Mouse (Mus musculus): Measurements from ENCODE around the gene Myo5c. TPM values are rescaled to one million over a fixed set of nuclear protein-coding genes. Genes with fewer than 3 reads are reported as not detected.
"Not testable (repeated sequence)": the region's sequence is repeated elsewhere in the genome, so short reads cannot be mapped to it uniquely, and the experiment has no call there.

The Myo5c gene
- polyA plus RNA-seq, 1 experiment from 2014 or later: 5.5 TPM

DNA sequence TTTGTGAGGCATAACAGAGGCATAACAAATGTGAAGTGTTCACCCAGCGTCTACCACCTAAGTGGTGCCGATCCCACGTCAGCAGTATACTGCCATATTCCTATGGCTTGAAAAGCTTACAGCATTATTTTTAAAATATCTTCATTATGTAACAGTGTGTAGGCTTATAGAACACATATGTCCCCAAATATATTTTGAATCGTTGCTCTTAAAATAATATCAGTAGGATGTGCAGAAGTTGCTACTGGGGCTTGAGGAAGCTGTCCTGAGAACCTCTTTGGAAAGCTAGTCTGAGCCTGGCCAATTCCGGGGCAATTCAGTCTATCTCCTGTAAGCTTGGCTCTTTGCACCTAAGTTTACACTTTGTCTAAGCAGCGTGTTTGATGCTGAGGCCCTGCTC, 16.1 kb downstream of the Myo5c start:
- Histone ChIP-seq H3K4me3 (replicated peaks) (no peak overlapping the region), H3K27me3 (replicated peaks) (no peaks in the 10 kb centered on the region), H3K4me1 (replicated peaks) (no peaks in the 10 kb centered on the region), H3K9ac (no peak overlapping the region), H3K27ac (no peak overlapping the region), H3K9me3 (no peaks in the 10 kb centered on the region), H3K4me2 (replicated peaks) (no peak overlapping the region), H3K36me3 (no peaks in the 10 kb centered on the region)
- ATAC-seq: no peak
- 78% methylated on average over 6 of the region's 6 CpGs for WGBS

DNA sequence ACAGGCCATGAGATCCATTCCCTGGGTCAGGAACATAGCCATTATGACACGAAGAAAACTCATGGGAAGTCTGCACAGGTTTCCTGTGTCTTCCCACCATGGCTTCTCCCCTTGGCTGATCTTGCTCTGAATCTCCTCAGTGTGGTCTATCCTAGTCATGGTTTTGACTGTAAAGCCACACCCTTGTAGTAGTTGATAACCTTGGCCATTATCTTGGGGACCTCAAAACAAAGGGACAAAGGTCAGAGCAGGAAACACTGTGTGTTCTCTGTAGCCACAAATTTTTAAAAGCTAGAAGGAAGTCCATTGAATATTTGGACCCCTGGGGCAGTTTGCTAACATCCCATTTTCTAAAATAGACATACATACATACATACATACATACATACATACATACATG, 16.5 kb downstream of the Myo5c start:
- Histone ChIP-seq H3K4me1 (replicated peaks) (no peaks in the 10 kb centered on the region), H3K9ac (no peak overlapping the region), H3K4me3 (replicated peaks) (no peak overlapping the region), H3K27ac (no peak overlapping the region), H3K36me3 (no peaks in the 10 kb centered on the region), H3K9me3 (no peaks in the 10 kb centered on the region), H3K27me3 (replicated peaks) (no peaks in the 10 kb centered on the region), H3K4me2 (replicated peaks) (no peak overlapping the region)
- ATAC-seq: peak; percentile 73
- 71% methylated on average over 1 of the region's 1 CpGs for WGBS

DNA sequence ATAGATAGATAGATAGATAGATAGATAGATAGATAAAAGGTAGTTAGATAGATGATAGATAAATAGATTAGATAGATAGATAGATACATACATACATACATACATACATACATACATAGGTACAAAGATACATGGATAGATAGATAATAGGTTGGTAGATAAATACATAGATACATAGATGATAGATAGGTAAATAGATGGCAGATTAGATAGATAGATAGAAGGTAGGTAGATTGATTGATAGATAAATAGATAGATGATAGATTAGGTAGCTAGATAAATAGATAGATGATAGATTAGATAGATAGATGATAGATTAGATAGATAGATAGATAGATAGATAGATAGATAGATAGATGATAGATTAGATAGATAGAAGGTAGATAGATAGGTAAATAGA, 17.1 kb downstream of the Myo5c start:
- no peak for ATAC-seq
- no peaks in the 10 kb centered on the region for H3K36me3 ChIP-seq

DNA sequence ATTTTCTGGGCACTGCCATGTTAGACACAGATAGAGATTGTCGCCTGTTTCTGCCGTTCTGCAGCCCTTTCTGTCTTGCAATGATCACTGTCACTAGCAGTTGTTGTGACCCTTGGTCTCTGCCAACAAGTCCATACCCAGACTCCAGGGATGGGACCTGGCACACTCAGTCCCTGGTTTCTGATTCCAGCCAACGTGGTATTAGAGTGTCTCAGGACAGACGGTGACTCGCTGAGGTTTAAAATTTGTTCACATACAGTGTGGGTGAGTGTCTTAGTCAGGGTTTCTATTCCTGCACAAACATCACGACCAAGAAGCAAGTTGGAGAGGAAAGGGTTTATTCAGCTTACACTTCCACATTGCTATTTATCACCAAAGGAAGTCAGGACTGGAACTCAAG, 21.3 kb downstream of the Myo5c start:
- H3K36me3 ChIP-seq; H3K4me1 ChIP-seq (replicated peaks); H3K27ac ChIP-seq; H3K4me3 ChIP-seq (replicated peaks); H3K27me3 ChIP-seq (replicated peaks); H3K9ac ChIP-seq; ATAC-seq; H3K4me2 ChIP-seq (replicated peaks); H3K9me3 ChIP-seq: not testable (repeated sequence)
- 69% methylated on average over 6 of the region's 6 CpGs for WGBS

More for the DNA sequence above, 17.1 kb downstream of the Myo5c start:
- H3K9ac ChIP-seq: no peak overlapping the region
- no peak overlapping the region for H3K4me3 ChIP-seq (replicated peaks)
- no peak overlapping the region for H3K27ac ChIP-seq
- no peak overlapping the region for H3K4me2 ChIP-seq (replicated peaks)
- no peaks in the 10 kb centered on the region for H3K9me3 ChIP-seq
- H3K4me1 ChIP-seq (replicated peaks): no peaks in the 10 kb centered on the region
- H3K27me3 ChIP-seq (replicated peaks): no peaks in the 10 kb centered on the region

DNA sequence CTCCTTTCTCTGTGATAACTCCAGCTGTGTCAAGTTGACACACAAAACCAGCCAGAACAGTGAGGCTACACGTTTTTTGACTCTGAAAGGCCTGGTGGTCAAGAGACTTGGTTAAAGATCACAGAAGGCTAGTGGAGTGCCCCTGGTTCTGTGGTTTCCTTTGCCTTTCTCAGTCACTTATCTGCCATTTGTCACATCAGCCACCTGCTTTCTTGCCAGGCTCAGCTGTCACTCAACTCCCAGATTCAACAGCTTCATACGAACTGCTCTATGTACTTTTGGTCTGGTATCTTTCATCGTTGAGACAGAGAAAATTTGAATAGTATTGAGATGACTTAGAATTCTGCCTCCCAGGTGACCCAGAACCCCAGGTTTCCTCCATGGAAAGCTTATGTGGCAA, 21.9 kb downstream of the Myo5c start:
- H3K36me3 ChIP-seq: no peaks in the 10 kb centered on the region
- H3K4me2 ChIP-seq (replicated peaks): no peak overlapping the region
- no peaks in the 10 kb centered on the region for H3K9me3 ChIP-seq
- 48% methylated on average over 3 of the region's 3 CpGs for WGBS
- H3K27me3 ChIP-seq (replicated peaks): no peaks in the 10 kb centered on the region
- no peak overlapping the region for H3K27ac ChIP-seq
- ATAC-seq: no peak
- no peaks in the 10 kb centered on the region for H3K4me1 ChIP-seq (replicated peaks)
- no peak overlapping the region for H3K9ac ChIP-seq
- no peak overlapping the region for H3K4me3 ChIP-seq (replicated peaks)

DNA sequence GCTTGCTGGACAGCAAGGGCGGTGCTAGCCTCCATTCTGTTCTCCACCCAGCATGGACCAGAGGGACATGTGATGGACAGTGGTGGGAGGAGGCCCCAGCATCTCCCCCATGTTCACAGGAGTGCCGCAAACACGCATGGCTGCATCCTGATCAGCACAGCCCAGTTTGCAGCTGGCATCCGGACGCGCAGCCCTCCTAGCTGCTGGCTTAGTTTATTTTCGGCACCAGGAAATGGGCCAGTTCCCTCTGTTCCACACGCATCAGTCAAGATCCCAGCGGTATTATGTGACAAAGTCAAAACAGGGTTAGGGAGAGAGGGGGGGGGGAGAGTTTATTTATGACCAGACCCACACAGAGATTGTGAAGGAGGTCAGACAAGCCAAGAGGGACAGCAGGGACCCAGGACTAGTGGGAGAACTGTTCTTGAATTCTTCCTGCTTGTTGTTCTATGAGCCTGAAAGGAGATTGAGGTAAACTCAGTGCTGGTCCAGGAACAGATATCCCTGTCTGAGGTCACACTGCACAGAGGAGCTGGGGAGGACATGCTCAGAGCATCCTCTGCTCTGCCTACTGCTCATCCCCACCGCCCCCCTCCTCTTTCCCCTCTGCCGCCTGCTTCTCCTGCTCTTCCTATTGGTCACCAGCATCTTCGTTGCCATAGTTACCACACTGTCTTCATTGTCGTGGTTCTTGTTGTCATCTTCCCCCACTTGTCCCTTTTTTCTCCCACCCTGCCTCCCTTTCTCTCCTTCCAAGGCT, 22.6 kb downstream of the Myo5c start:
- H3K4me3 ChIP-seq (replicated peaks): no peak overlapping the region
- no peaks in the 10 kb centered on the region for H3K27me3 ChIP-seq (replicated peaks)
- no peaks in the 10 kb centered on the region for H3K9me3 ChIP-seq
- 49% methylated on average over 13 of the region's 13 CpGs for WGBS
- ATAC-seq: no peak
- no peak overlapping the region for H3K9ac ChIP-seq
- no peaks in the 10 kb centered on the region for H3K4me1 ChIP-seq (replicated peaks)
- H3K36me3 ChIP-seq: no peaks in the 10 kb centered on the region
- H3K4me2 ChIP-seq (replicated peaks): no peak overlapping the region
- H3K27ac ChIP-seq: no peak overlapping the region

DNA sequence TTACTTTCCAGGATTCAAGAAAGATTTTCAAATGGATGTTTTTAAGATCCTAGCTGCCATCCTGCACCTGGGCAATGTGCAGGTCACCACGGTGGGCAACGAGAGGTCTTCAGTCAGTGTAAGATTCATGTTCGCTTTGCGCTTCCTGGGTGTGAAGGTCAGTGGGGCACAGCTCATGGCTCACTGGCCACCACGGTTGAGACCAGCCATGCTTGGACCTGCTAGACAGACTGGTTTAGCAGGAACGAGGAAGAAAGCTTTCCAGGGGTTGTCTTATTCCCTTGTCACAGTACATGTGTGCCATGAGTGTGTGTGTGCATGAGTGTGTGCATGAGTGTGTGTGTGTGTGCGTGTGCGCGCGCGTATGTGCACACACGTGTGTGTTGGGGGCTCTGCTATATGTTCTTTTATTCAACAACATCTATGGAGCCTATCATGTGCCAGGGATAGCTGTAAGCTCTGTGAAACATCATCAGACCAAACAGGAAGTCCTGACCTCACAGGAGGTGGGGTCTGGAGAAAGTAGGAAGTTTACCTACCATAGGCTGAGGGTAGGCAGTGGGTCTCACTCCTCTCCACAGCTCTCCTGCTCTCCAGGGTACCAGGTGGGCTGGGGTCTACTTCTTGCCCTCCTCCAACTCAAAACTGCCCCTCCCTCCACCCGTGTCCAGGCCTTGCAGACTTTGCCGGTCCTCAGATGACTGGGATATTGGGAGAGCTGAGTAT, 24.2 kb downstream of the Myo5c start:
- WGBS: 81% methylated on average over 14 of the region's 14 CpGs
- no peak for ATAC-seq
- Histone ChIP-seq H3K9ac (no peak overlapping the region), H3K4me3 (replicated peaks) (no peak overlapping the region), H3K27me3 (replicated peaks) (no peaks in the 10 kb centered on the region), H3K4me1 (replicated peaks) (no peaks in the 10 kb centered on the region), H3K36me3 (no peaks in the 10 kb centered on the region), H3K27ac (no peak overlapping the region), H3K4me2 (replicated peaks) (no peak overlapping the region), H3K9me3 (no peaks in the 10 kb centered on the region)

DNA sequence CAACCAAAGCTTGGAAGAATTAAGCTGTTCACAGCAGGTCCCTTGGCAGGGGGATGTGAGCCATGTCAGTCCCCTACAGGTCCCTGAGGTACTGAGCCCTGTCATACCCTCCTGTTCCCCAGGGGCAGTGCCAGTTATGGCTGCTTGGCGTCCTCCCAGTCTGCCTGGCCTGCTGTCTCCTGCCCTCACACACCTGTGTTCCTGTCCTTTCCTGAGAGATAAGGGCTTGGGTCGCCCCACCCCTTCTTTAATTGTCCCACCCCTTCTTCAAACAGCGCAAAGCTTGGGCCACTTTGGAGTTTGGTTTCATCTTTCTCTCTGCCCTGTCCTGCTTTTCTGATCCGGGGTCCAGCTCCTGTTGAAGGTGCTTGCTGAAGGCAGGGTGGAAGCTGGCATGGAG, 27.0 kb downstream of the Myo5c start:
- ATAC-seq: peak; percentile 48; the same call in 1 of the 2 replicates
- Histone ChIP-seq H3K4me3 (replicated peaks) (no peak overlapping the region), H3K4me2 (replicated peaks) (no peak overlapping the region), H3K9ac (no peak overlapping the region), H3K4me1 (replicated peaks) (peaks cover 4% of the 10 kb centered on the region; the same call in 1 of the 2 replicates), H3K27ac (no peak overlapping the region), H3K27me3 (replicated peaks) (no peaks in the 10 kb centered on the region), H3K9me3 (no peaks in the 10 kb centered on the region), H3K36me3 (no peaks in the 10 kb centered on the region)
- 37% methylated on average over 4 of the region's 4 CpGs for WGBS

DNA sequence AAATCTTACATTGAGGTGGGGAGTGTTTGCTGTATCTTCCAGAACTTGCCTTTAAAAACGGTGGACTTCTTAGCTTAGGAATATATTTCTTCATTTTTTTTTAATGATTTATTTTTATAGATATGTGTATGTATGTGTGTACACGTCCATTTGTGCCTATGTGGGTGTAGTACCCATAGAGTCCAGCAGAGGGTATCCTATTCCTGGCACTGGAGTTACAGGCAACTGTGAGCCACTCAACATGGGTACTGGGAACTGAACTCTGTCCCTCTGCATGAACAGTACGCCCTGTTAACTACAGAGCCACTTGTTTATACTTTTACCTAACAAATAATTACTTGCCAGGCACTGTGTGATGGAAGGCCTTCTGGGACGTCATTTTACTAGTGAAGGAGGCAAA, 27.8 kb downstream of the Myo5c start:
- WGBS: 81% methylated on average over 4 of the region's 4 CpGs
- no peak overlapping the region for H3K4me2 ChIP-seq (replicated peaks)
- no peak overlapping the region for H3K27ac ChIP-seq
- H3K9ac ChIP-seq: no peak overlapping the region
- H3K9me3 ChIP-seq: no peaks in the 10 kb centered on the region
- no peak for ATAC-seq
- H3K36me3 ChIP-seq: no peaks in the 10 kb centered on the region
- H3K27me3 ChIP-seq (replicated peaks): no peaks in the 10 kb centered on the region
- H3K4me3 ChIP-seq (replicated peaks): no peak overlapping the region
- peaks cover 4% of the 10 kb centered on the region; the same call in 1 of the 2 replicates for H3K4me1 ChIP-seq (replicated peaks)

DNA sequence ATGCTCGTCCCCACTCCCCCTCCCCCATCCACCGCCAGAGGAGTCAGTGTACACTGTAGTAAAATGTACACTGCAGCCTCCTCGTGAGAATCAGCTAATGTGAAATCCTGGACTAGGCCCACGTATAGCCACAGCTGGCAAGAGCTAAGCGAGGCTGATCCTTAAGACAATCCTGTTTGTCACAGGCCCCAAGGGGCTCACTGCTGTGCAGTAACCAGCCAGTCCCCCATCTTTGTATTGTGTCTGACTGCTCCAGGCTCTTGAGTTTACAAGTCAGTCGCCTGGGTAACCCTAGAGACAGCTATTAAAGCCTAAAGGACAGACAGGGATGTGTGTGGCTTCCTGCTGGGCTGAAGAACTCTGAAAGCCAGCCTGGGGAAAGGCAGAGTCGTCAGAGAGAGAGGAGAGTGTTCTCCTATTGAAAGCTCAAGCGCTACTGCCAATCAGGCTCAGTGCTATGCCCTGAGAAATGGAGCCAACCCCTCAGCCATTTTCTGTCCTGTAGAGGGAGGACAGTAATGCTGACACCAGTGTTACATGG, 29.6 kb downstream of the Myo5c start:
- ATAC-seq: no peak
- Histone ChIP-seq H3K4me1 (replicated peaks) (peaks cover 4% of the 10 kb centered on the region; the same call in 1 of the 2 replicates), H3K9me3 (no peaks in the 10 kb centered on the region), H3K27ac (no peak overlapping the region), H3K4me3 (replicated peaks) (no peak overlapping the region), H3K4me2 (replicated peaks) (no peak overlapping the region), H3K36me3 (no peaks in the 10 kb centered on the region), H3K27me3 (replicated peaks) (no peaks in the 10 kb centered on the region), H3K9ac (no peak overlapping the region)
- 26% methylated on average over 8 of the region's 8 CpGs for WGBS

DNA sequence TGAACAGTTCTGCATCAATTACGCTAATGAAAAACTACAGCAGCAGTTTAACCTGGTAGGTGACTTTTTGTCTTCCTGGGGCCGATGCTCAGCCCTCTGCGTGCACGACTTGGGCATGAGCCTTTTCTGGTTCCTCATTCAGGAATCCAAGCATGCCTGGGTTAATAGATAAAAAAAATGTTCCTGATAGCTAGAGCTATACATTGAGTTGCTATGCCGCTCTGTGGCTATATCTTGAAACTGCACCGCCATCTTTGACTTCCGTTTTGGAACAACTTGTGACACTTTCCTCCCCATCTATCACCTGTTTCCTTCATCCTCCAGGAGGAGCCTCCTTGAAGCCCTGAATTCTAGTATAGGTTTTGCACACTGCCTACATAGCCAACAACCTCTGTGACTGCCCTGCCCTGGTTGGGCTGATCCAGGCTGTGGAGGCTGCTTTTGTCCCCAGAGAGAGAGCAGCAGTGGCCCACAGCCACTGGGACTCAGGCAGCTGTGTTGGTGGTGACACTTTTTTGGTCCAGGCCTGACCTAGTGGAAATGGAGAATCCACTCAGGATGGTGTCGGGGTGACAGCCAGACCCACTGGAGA, 30.5 kb downstream of the Myo5c start:
- Histone ChIP-seq H3K4me1 (replicated peaks) (peaks cover 4% of the 10 kb centered on the region; the same call in 1 of the 2 replicates), H3K4me2 (replicated peaks) (no peak overlapping the region), H3K36me3 (no peaks in the 10 kb centered on the region), H3K4me3 (replicated peaks) (no peak overlapping the region), H3K9ac (no peak overlapping the region), H3K27ac (no peak overlapping the region), H3K9me3 (no peaks in the 10 kb centered on the region), H3K27me3 (replicated peaks) (no peaks in the 10 kb centered on the region)
- no peak for ATAC-seq
- 73% methylated on average over 8 of the region's 8 CpGs for WGBS

DNA sequence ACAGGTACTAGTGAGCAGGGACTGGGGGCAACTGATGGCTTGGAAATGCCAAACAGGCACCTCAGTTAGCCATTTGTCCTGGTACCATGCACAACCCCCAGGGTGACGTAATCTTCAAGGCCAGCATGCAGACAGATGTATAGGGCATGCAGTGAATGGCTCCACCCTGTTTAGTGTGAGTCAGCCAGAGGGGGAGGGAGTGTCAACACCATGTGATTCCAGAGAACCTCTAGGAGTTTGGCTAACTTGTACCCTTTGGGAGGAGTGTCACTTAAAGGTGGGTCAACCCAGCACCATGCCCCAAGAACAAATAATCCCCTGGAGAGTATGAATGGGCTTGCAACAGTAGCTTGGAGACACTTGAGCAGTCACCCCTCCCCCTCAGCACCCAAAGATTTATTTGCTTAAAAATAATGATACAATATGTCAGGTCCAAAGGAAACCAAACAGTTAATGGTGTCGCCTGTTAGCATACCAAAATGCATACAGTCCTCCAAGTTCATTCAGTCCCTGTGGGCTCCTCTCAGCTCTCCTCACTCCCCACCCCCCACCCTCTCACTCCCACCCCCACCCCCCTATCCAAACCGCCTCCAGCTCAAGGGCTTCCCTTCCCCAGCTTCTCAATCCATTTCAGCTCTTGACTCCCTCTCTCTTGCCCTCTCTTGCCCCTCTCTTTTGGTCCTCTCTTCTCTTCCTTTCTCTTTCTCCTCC, 32.3 kb downstream of the Myo5c start:
- no peak overlapping the region for H3K9ac ChIP-seq
- no peaks in the 10 kb centered on the region for H3K36me3 ChIP-seq
- peak; percentile 86 for ATAC-seq
- WGBS: 46% methylated on average over 3 of the region's 3 CpGs
- no peak overlapping the region for H3K4me3 ChIP-seq (replicated peaks)
- H3K4me2 ChIP-seq (replicated peaks): no peak overlapping the region
- no peaks in the 10 kb centered on the region for H3K9me3 ChIP-seq
- no peak overlapping the region for H3K27ac ChIP-seq
- H3K4me1 ChIP-seq (replicated peaks): peaks cover 4% of the 10 kb centered on the region; the same call in 1 of the 2 replicates
- H3K27me3 ChIP-seq (replicated peaks): no peaks in the 10 kb centered on the region

Data from intestine, embryonic 15.5 days (tissue).